9 mouse cellular contexts compared by ENCODE assay signal in genomic region chr3:142948771-142949170, GRCm38 (mm10).
DNase-seq lines count a peak whose midpoint lies in the region; ATAC-seq and TF ChIP-seq lines count a peak whose summit lies in the region.
"Had no signal": no experiment of that assay in that cellular context is flagged by ENCODE, and none has a peak within 500 bp of the region (broad histone marks: within the 10 kb centered on the region; RNA-seq: fewer than 3 reads in every experiment).

No protein-coding gene starts in this region.

- H3K27me3 ChIP-seq in forebrain, postnatal 0 days (ENCODE audit: insufficient read depth, low read length): no peaks in the 10 kb centered on the region
- H3K27me3 ChIP-seq: limb, embryonic 13.5 days had no signal

- TF ChIP-seq POLR2A in brain, embryonic 14.5 days (IDR thresholded peaks at IDR 0.05; ENCODE audit: borderline replicate concordance, extremely low read depth, insufficient read depth, insufficient read length, poor library complexity, severe bottlenecking): no peak

- no peaks in the 10 kb centered on the region for H3K4me1 ChIP-seq in forebrain, postnatal 0 days (ENCODE audit: insufficient read depth)
- H3K4me1 ChIP-seq: limb, embryonic 13.5 days had no signal

- no peaks in the 10 kb centered on the region for H3K9me3 ChIP-seq in forebrain, postnatal 0 days (ENCODE audit: low read length)
- H3K9me3 ChIP-seq: limb, embryonic 13.5 days had no signal

- H3K4me2 ChIP-seq in forebrain, postnatal 0 days (ENCODE audit: low read depth): no peak overlapping the region
- H3K4me2 ChIP-seq: limb, embryonic 13.5 days had no signal

- H3K4me3 ChIP-seq in forebrain, postnatal 0 days (ENCODE audit: low read depth, low read length): no peak overlapping the region
- H3K4me3 ChIP-seq: limb, embryonic 13.5 days had no signal

- no peak overlapping the region for H3K9ac ChIP-seq in forebrain, postnatal 0 days
- H3K9ac ChIP-seq: limb, embryonic 13.5 days had no signal

- 0 out of 2 replicates have a peak, but pooled peaks have one; percentile 38 for ATAC-seq in forebrain, postnatal 0 days

- no peaks in the 10 kb centered on the region for H3K36me3 ChIP-seq in forebrain, postnatal 0 days (ENCODE audit: insufficient read depth)
- H3K36me3 ChIP-seq: limb, embryonic 13.5 days had no signal

- peak; percentile 64 for DNase-seq in gastrocnemius, adult 18-20 months (ENCODE audit: low spot score)
- DNase-seq in gastrocnemius, postnatal 25 days: no peak
- peak; percentile 20 to 48 for DNase-seq in CD8-positive naive resting alpha-beta T cell, adult 2 months (ENCODE audit: low read depth in 2 of 2, low spot score in 2 of 2)
- peak; percentile 68 for DNase-seq in brain, embryonic 14.5 days (ENCODE audit: low read depth)
- DNase-seq in forebrain, postnatal 0 days: peak; percentile 80
- peak; percentile 86 to 87 for DNase-seq in kidney, postnatal 4 days
- DNase-seq in lung, postnatal 14 days: peak; percentile 79
- DNase-seq in spleen, postnatal 10 days (ENCODE audit: low spot score in 2 of 2): peak; percentile 57 to 76

- H3K27ac ChIP-seq in forebrain, postnatal 0 days (ENCODE audit: low read depth, low read length): no peak overlapping the region
- H3K27ac ChIP-seq: limb, embryonic 13.5 days had no signal

- 29% methylated on average over 7 of the region's 7 CpGs for WGBS in forebrain, postnatal 0 days

- TF ChIP-seq CTCF in brain, embryonic 14.5 days (IDR thresholded peaks at IDR 0.05; ENCODE audit: borderline replicate concordance, extremely low read depth, insufficient read depth, insufficient read length): peak; percentile 73; the same call in 1 of the 2 replicates
- peak; percentile 83 for TF ChIP-seq CTCF in forebrain, postnatal 0 days (IDR thresholded peaks at IDR 0.05; ENCODE audit: low read depth)
